Mouse (Mus musculus) thymus, adult 2 months (tissue): ENCODE measurements around the gene Ap2a1. TPM values are rescaled to one million over a fixed set of nuclear protein-coding genes. Genes with fewer than 3 reads are reported as not detected.

ENCODE experiments used
- DNase-seq: peaks from one replicate; pipeline ENCODE4 v3.0.0; 2021
- H3K27ac ChIP-seq: fragments of 200-500 bp; 2 replicates; pipeline ENCODE4 v1.5.1; 2012; ENCODE audit warnings: low read length, control low read depth; ENCODE audit not compliant: control insufficient read depth, insufficient read depth
- H3K27me3 ChIP-seq: fragments of 200-500 bp; 2 replicates; pipeline ENCODE4 v1.6.1; 2012; ENCODE audit warnings: mild to moderate bottlenecking, low read length, moderate library complexity, mixed read lengths; ENCODE audit not compliant: control insufficient read depth, insufficient read depth
- H3K36me3 ChIP-seq: fragments of 200-500 bp; 2 replicates; pipeline ENCODE4 v1.6.1; 2012; ENCODE audit warnings: mild to moderate bottlenecking, low read length, moderate library complexity; ENCODE audit not compliant: control insufficient read depth, insufficient read depth
- H3K4me1 ChIP-seq: fragments of 200-500 bp; replicated peaks from 2 replicates; pipeline ENCODE4 v1.6.1; 2012; ENCODE audit warnings: low read length; ENCODE audit not compliant: control insufficient read depth, insufficient read depth
- H3K4me3 ChIP-seq: fragments of 200-500 bp; 2 replicates; pipeline ENCODE4 v1.5.1; 2012; ENCODE audit warnings: mild to moderate bottlenecking, low read length, control low read depth, moderate library complexity; ENCODE audit not compliant: control insufficient read depth, insufficient read depth
- CTCF ChIP-seq: fragments of 200-500 bp; IDR thresholded peaks from 2 replicates; pipeline ENCODE4 v1.5.1; 2012; ENCODE audit warnings: mild to moderate bottlenecking, control low read depth, low read length, moderate library complexity, borderline replicate concordance; ENCODE audit not compliant: control insufficient read depth, poor library complexity, insufficient read depth; ENCODE audit errors: extremely low read depth
- POLR2A ChIP-seq: fragments of 200-500 bp; IDR thresholded peaks from 2 replicates; pipeline ENCODE4 v1.6.1; 2012; ENCODE audit warnings: mild to moderate bottlenecking, low read length, control low read depth, moderate library complexity; ENCODE audit not compliant: control insufficient read depth, poor library complexity, insufficient read depth; ENCODE audit errors: extremely low read depth
- WGBS: fragments of 180-500 bp; shearing (Covaris S2); methylation state at CpG from one replicate; pipeline ENCODE4 v1.1.7; 2018; 5-methylcytosine and 5-hydroxymethylcytosine counted together
- polyA plus RNA-seq: library from polyadenylated mRNA; depleted of rRNA; stranded (reverse); fragments of >200 nt; gene quantifications from 2 replicates; pipeline ENCODE4 v1.2.3, GENCODE M21; 2012; rRNA removed

Ap2a1 gene
- polyA plus RNA-seq, 1 experiment = 133 TPM

DNA sequence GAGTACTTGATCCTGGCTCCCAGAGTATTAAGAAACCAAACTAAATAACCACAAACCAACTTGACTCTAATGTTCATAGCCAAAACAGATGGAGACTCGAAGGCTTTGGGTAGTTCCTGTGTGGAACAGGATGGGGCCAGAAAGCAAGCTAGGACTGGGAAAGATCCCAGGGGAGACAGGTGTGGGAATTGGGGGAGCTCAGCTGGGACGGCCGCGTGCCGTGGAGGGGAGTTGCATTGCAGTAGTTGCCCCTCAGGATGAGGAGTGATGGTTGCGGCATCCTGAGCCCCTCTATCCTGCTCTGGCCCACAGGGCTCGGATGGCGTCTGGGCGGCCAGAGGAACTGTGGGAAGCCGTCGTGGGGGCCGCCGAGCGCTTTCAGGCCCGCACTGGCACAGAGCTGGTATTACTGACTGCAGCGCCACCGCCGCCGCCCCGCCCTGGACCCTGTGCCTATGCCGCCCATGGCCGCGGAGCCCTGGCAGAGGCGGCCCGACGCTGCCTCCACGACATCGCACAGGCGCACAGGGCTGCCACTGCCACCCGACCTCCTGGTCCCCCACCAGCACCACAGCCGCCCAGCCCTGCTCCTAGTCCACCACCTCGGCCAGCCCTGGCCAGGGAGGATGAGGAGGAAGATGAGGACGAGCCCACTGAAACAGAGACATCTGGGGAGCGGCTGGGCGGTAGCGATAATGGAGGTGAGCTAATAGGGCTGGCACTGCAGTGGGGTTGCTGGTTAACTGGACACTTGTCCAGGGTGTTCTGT, 76.9 kb downstream of the Ap2a1 start:
- Histone ChIP-seq H3K4me1 (peaks cover 42% of the 10 kb centered on the region), H3K27me3 (no peaks in the 10 kb centered on the region), H3K4me3 (no peak overlapping the region), H3K36me3 (no peaks in the 10 kb centered on the region), H3K27ac (no peak overlapping the region)
- DNase-seq = no peak
- TF ChIP-seq POLR2A = no peak
- no peak for TF ChIP-seq CTCF
- WGBS = 95% methylated on average over 36 of the region's 36 CpGs

DNA sequence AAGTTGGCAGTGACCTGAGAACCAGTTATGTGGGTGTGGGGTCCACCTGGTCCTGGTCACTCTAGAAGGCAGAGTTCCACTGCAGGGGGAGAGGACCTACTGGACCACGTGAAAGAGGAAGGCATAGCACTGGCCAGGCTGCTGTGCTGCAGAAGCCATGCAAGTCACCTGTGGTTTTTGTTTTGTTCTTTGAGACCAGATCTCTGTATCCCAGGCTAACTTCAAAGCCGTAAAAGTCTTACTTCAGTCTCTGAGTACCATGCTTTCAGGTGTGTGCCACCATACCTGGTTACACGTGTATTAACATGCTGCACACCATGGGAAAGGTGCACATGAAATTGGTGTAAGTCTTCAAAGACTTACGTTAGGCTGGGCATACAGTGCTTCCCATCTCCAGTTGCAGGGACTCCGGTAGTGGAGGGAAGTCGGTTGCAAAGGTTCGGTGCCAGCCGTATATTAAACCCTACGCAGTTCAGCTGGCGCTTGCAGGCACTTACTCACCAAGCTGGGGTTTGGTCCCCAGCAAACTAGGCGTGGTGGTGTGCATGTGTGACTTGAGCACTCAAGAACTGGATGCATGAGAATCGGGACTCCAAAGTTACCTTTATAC, 77.6 kb downstream of the Ap2a1 start:
- no peak for TF ChIP-seq POLR2A
- TF ChIP-seq CTCF = no peak
- H3K4me3 ChIP-seq = no peak overlapping the region
- no peak overlapping the region for H3K27ac ChIP-seq
- H3K27me3 ChIP-seq = no peaks in the 10 kb centered on the region
- H3K36me3 ChIP-seq = no peaks in the 10 kb centered on the region
- H3K4me1 ChIP-seq = peaks cover 42% of the 10 kb centered on the region
- WGBS = 92% methylated on average over 12 of the region's 12 CpGs
- no peak for DNase-seq

DNA sequence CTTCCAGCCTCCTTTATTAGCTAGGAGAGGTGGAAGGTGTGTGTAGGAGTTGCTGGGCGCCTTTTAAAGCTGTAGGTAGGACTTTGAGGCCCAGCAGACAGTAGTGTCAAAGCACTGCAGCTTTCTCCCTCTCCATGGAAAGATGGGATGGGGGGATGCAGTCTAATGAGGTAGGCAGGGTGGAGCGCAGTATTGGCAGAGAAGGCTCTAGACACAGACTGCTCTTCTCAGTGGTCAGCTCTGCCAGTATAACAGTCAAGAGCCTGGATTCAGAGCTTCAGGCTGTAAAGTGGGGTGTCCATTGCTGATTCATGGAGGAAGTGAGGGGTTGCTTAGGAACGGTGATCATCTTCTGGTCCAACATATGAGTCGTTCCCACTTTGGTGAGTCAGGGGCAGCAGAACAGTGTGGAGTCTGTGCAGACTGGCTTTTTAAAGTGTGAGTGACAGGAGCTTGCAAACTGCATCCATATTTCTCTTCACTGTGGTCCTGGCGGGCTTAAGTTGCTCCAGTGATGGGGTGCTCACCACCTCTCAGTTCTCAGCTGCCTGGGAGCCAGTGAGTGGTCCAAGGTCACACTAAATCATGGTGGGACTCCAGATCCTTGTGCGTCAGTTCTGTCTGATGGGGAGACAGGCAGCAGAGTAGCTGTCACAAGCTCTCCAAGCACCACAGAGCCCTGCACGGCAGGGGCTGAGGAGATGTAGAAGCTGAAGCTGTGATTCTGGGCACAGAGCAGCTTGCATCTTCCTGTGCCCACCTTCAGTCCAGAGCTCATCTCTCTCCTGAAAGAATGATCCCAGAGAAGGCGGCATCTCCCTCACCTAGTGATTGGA, 78.3 kb downstream of the Ap2a1 start:
- Histone ChIP-seq H3K27me3 (no peaks in the 10 kb centered on the region), H3K4me1 (peaks cover 37% of the 10 kb centered on the region), H3K27ac (peak overlapping the region; percentile 73), H3K36me3 (peaks cover 2% of the 10 kb centered on the region; the same call in 1 of the 2 replicates), H3K4me3 (no peak overlapping the region)
- 68% methylated on average over 8 of the region's 8 CpGs for whole genome bisulfite sequencing
- DNase-seq = no peak
- TF ChIP-seq CTCF (no peak), POLR2A (no peak)

Other genes with a start within 250 kb of the Ap2a1 start
- gene Izumo2, start 220.8 kb downstream of the Ap2a1 start, polyA plus RNA-seq = not detected in 2 replicates
- 105 and 111 TPM in 2 replicates for gene Vrk3, start 181.1 kb downstream of the Ap2a1 start, polyA plus RNA-seq
- 1.1 TPM in 2 replicates for gene Zfp473, start 178.4 kb downstream of the Ap2a1 start, polyA plus RNA-seq
- 189 and 223 TPM in 2 replicates for gene Nup62, start 113.4 kb downstream of the Ap2a1 start, polyA plus RNA-seq
- 71.7 and 74.4 TPM in 2 replicates for gene Il4i1, start 113.1 kb downstream of the Ap2a1 start, polyA plus RNA-seq
- 76.5 and 102 TPM in 2 replicates for gene Atf5, start 112.8 kb downstream of the Ap2a1 start, polyA plus RNA-seq
- 91.4 and 120 TPM in 2 replicates for gene Akt1s1, start 80.5 kb downstream of the Ap2a1 start, polyA plus RNA-seq
- 138 and 151 TPM in 2 replicates for gene Tbc1d17, start 80.4 kb downstream of the Ap2a1 start, polyA plus RNA-seq
- 110 and 135 TPM in 2 replicates for gene Pnkp, start 72.4 kb downstream of the Ap2a1 start, polyA plus RNA-seq
- gene Ptov1, start 59.7 kb downstream of the Ap2a1 start, polyA plus RNA-seq = 316 and 338 TPM in 2 replicates
- 220 and 266 TPM in 2 replicates for gene Med25, start 36.8 kb downstream of the Ap2a1 start, polyA plus RNA-seq
- 60.9 and 73.3 TPM in 2 replicates for gene Fuz, start 33.4 kb downstream of the Ap2a1 start, polyA plus RNA-seq
- gene Tsks, start 13.7 kb upstream of the Ap2a1 start, polyA plus RNA-seq = 0.29 and 1.0 TPM in 2 replicates
- 4.4 and 6.8 TPM in 2 replicates for gene Cpt1c, start 45.4 kb upstream of the Ap2a1 start, polyA plus RNA-seq
- 242 and 260 TPM in 2 replicates for gene Prmt1, start 57.1 kb upstream of the Ap2a1 start, polyA plus RNA-seq
- gene Irf3, start 68.2 kb upstream of the Ap2a1 start, polyA plus RNA-seq = 227 and 277 TPM in 2 replicates
- 85.6 and 87.4 TPM in 2 replicates for gene Bcl2l12, start 69.2 kb upstream of the Ap2a1 start, polyA plus RNA-seq
- gene Scaf1, start 86.9 kb upstream of the Ap2a1 start, polyA plus RNA-seq = 118 and 131 TPM in 2 replicates
- gene Rras, start 88.5 kb upstream of the Ap2a1 start, polyA plus RNA-seq = 41.7 and 62.3 TPM in 2 replicates
- gene Prr12, start 123.4 kb upstream of the Ap2a1 start, polyA plus RNA-seq = 32.7 and 43.5 TPM in 2 replicates
- gene Nosip, start 132.9 kb upstream of the Ap2a1 start, polyA plus RNA-seq = 159 and 165 TPM in 2 replicates
- 32.4 and 40.5 TPM in 2 replicates for gene Prrg2, start 133.2 kb upstream of the Ap2a1 start, polyA plus RNA-seq
- 22.2 and 34.9 TPM in 2 replicates for gene Rcn3, start 162.7 kb upstream of the Ap2a1 start, polyA plus RNA-seq
- gene Fcgrt, start 174.4 kb upstream of the Ap2a1 start, polyA plus RNA-seq = 30.8 and 38.9 TPM in 2 replicates
- 343 and 363 TPM in 2 replicates for gene Rps11, start 194.9 kb upstream of the Ap2a1 start, polyA plus RNA-seq
- gene Rpl13a, start 199.3 kb upstream of the Ap2a1 start, polyA plus RNA-seq = 4,999 and 5,006 TPM in 2 replicates
- 0.27 and 0.91 TPM in 2 replicates for gene Gm45713, start 206.7 kb upstream of the Ap2a1 start, polyA plus RNA-seq
- gene Flt3l, start 206.9 kb upstream of the Ap2a1 start, polyA plus RNA-seq = 177 and 207 TPM in 2 replicates
- 72.5 and 78.7 TPM in 2 replicates for gene Pih1d1, start 224.8 kb upstream of the Ap2a1 start, polyA plus RNA-seq
- gene Aldh16a1, start 225.1 kb upstream of the Ap2a1 start, polyA plus RNA-seq = 97.2 and 101 TPM in 2 replicates
- 1.2 and 2.0 TPM in 2 replicates for gene Slc17a7, start 234.5 kb upstream of the Ap2a1 start, polyA plus RNA-seq